Mouse (Mus musculus) cerebral cortex, adult 2 months (tissue): ENCODE data around the gene Layn.

Experiments used
- WGBS: fragments of 180-500 bp; shearing (Covaris S2); methylation state at CpG from one replicate; pipeline ENCODE4 v1.1.7; 2018; 5-methylcytosine and 5-hydroxymethylcytosine counted together

The Layn gene

DNA sequence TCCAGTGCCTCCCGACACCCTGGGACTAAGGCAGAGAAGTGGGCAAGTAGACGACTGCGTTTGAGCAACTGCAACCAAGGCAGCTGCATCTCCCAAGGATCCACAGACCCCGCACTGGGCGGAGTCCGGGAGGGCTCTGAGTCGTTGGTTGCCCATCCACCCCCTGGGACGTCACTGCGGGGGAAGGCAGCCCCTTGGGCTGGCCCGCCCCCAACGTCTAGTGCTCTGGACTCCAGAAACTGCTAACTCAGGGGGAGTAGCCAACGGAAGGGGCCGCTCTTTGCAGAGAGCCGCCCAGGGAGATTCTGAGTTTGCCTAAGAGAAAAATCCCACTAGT is at the start of gene Layn:
Layn (minus strand) TSS at position 116 of the 337 bp plus-strand sequence.
- 1% methylated on average over 14 of the region's 14 CpGs for WGBS

DNA sequence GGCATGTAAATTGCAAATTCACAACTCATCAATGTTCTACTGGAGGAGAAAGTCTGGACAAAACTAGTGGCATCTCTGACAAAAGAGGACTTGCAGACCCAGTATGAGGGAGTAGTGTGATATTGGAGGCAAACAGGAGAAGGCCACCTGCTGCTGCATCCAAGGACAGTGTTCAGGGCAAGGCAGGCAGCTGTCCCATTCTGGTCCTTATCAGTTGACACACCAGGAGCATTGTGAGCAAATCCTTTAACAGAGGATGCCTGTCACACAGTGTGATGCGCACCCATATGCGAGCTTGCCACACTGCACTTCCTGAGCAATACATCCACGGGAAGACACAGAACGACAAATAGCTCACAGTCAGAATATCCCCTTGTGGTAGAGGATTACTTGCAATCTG is 37.9 kb upstream of the Layn start:
- 87% methylated on average over 4 of the region's 4 CpGs for WGBS

DNA sequence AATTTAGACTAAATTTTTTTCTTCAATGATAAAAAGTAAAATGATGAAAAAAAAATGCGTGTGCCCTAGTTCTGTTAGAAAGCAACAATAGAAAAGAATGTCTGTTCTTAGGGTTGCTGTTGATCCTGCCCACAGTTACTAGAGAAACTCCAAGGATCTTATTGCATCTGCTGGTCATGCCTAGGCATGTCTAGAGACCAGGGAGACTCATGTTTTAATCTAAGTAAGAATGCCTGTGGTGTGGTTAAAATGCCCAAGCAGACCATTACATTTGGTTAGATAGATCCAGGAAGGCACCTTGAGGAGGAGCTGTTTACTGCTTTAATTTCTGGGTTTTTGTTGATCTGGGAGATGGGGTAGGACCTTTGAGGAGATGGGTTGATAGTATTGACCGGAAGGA is 28.9 kb upstream of the Layn start:
- WGBS, result 93% methylated on average over 2 of the region's 2 CpGs

DNA sequence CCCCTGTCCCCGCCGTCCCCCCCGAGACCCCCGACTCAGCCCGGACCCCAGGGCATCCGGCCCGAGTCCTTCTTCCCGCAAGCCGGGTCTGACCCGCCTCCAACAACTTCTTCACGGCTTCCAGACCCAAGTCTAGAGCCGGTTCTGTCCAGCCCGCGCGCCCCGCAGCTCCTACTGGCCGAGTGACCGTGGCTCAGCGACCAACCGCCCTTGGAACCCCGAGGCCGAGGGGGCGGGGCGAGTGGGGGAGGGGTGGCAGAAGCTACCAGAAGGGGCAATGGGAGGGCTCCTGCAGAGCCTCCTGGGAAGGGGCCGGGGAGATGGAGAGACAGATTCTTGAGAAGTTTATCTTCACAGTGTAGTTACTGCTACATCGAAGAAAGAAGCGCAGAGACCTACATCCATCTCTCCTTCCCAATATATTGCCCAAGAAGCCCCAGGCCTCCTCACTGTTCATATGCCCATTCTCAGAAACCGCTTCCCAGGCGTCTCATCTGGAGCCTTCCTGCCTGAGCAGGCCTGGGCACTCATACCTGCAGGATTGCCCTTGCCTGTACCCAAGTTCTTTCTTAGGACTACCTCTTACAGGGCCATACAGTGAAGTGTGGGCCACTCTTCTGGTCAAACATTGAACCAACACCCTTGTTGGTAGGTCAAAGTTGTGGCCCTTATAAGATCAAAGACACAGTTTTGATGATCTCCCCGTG is 27.1 kb upstream of the Layn start:
- 16% methylated on average over 30 of the region's 30 CpGs for WGBS

DNA sequence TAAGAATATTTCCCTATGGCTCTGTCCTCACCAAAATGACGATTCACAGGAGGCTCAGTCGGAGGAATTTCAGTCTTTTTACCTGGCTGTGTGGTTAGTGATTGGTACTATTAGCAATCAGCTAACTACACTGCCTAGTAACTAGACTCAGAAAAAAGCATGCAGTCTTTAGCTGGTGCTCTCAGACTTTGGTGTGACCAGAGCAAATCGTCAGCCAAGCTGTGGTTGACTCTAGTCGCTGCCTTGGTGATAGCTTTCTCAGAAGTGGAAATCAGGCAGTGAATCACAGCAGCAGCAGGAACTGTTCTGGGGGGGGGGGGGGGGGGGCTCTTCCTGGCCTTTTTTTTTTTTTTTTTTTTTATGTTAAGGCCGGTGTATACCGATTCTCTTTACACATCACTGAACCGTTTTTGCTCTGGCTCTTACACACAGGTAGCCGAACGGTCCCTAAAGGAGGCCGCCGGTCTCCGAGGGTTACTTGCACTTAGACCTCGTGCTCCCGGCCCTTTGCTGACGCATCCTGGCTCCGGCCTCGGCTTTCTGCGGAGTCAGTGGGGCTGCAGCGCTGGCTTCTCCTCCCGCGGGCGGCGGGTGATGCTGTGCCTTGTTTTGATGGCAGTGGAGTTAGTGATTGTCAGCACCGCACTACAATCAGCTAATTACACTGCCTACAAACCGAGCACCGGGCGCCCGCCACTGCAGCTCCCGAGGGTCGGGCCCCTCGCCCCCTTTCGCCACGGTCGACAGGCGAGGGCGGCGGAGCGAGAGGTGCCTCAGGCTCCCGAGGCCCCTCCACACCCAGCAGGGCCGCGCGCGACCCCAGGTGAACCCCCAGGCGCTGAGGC is 26.3 kb upstream of the Layn start:
- 4% methylated on average over 44 of the region's 44 CpGs for whole genome bisulfite sequencing

DNA sequence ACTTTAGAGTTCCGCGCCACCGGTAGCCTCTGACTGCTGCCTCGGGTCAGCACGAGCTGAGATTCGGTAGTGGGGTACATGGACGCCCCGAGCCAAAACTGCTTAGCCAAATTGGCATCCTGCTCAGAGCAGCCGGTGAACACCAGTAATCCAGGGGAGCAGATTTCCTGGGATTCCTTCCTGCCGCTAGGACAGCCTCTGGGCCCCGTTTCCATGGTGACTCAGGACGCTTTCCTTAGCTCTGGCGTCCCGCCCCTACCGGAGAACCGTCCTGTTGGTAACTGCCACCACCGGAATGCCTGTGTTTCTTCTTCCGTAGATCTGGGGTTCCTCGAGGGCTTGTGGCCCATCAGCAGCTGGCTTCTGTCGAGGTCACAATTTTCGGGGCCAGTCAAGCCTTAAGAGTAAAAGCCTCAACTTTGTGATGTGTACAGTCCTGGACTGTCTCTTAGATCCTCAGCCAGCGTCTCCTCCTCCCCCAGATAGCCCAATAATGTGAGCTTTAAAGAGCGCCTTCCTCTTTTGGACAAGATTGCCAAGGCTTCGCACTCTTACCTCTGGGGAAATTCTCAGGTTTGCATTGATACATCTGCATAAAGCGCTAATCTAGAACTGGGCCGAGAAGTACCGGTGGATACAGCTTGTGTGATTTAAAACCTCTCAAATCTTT is 25.0 kb upstream of the Layn start, which contains the start of gene 4833427G06Rik:
4833427G06Rik (minus strand) TSS at position 323 of the 670 bp plus-strand sequence.
- 27% methylated on average over 27 of the region's 27 CpGs for WGBS

DNA sequence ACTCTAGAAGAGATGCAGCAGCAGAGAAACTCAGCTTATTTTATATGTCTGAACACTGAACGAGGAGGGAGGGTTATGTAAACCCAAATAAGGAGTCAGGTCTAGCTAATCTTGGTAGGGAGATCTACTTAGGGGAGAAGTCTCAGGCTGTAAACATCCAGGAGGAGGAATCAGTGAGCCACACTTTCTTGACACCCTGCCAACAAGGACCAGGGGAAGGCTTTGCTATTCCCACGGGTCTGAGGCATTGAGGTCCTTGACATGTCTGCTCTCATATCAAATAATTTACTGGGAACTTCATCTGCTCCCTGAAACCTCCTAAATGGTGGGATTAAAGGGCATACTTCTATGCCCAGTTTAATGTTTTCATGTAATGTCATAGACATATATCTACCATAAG is 19.4 kb upstream of the Layn start:
- WGBS, result 51% methylated on average over 2 of the region's 2 CpGs

DNA sequence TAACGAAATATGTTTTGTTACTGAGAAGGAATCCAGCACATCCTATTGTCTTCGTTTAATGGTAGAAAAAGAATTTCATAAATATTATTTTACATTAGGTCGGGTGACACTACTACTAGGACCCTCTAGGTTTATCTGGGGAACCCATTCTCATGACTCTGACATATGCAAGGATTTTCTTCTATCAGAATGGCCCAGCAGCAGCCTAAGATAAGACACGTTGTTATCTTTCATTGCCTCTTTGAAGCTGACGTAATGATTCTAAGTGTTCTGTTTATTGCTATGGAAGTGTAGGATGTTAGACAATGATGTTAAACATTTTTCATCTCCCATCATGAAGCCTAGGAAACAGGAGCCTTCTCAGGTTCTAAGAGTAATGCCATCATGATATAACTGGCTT is 16.8 kb upstream of the Layn start:
- 87% methylated on average over 5 of the region's 5 CpGs for WGBS

DNA sequence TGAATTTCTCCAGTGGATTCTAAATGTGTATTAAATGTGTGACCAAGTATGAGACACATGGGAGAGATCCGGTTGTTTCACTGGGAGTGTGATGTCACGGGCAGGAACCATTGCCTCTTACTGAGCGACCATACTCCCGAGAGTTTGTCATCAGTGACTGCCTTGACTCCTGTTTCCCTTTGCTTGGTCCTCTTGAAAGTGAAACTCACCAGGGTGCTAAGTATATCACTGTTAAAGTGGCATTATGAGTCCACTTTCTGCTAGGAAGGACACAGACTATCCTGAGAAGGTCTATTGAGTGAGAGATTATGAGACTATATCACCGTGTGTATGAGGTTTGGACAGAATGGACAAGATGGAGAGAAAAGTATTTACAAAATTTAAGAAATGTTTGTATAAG is 4.7 kb upstream of the Layn start:
- WGBS, result 84% methylated on average over 5 of the region's 5 CpGs

DNA sequence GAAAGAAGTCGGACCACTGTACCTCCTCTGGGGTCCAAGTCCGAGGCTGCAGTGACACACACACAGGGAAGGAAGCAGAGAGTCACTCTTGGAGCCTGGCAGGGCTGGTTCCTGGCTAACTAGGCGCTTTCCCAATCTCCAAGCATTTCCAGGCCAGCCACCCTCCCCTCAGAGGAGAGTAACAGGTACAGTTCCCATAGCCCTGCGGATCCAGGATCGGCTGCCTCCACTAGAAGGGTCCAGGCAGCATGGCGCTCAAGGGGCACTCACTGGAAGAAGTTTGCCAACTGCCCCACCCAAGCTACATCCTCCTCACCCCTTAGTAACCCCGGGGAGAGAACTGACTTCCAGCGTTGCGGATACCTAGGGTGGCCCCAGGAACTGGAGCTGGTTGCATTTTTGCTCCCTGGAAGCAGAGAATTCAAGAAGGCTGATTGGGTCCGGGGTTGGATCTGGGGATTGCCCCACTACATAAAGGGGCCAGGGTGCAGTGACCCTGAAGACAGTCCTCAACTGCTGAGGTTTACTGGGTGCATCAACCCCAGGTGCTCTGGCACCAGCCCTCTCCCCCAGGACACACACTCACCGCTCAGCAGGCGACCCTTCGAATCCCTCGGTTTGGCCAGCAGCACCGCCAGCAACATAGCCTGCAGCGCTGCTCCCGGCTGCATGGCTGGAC is 455 bp downstream of the Layn start:
- 2% methylated on average over 17 of the region's 17 CpGs for WGBS

DNA sequence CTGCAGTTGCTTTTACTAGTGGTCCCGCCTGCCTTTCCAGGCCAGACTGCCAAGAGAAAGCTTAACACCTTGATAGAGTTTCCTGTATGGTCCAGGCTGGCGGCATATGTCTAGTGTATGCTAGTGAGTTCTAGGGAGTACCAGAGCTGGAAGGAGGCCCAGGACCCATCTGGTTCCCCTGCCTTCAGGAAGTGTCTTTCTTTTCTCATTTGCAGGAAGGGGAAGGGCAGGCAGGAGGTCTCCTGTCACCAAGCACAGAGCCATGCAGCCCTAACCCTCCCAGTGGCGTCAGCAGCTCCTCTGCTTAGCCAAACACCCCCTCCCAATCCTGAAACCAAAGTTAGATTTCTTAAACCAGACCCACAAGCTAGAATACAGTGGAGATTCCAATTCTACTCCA is 1.1 kb downstream of the Layn start:
- WGBS, result 26% methylated on average over 3 of the region's 3 CpGs

DNA sequence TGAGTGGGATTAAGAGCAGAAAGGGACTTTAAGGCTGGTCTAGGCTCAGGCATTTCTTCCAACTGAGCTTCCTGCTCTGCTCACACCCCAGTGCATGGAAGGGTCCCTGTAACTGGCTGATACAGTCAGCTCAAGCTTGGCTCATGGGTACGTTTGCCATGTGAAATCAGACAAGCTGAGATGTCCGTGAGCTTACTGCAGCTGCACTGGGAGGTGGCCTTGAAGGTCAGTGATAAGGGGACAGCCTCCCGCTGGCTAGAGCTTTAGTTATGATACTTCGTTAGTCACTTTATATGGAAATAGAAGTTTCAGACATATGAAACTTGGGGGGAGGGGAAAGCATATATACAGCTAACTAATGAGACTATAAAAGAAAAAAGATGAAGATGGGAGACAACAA is 6.1 kb downstream of the Layn start:
- WGBS, result 92% methylated on average over 4 of the region's 4 CpGs

DNA sequence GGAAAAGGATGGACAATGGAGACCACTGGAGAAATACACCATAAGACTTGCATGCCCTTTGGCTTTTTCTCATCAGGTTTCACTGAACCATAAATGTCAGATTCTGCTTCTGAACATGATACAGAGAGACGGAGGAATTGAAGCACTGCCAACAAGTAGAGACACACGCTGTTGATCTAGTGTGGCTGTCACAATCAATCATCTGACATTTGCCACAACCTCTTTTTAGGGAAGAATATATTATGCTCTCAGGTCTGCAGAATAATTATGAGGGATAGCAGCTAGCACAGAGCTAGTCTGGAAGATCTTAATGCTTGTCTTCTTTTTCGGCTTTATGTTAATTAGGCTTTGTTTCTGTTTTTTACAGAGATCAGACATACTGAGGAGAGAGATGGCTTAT is 8.7 kb downstream of the Layn start:
- 56% methylated on average over 3 of the region's 3 CpGs for WGBS

DNA sequence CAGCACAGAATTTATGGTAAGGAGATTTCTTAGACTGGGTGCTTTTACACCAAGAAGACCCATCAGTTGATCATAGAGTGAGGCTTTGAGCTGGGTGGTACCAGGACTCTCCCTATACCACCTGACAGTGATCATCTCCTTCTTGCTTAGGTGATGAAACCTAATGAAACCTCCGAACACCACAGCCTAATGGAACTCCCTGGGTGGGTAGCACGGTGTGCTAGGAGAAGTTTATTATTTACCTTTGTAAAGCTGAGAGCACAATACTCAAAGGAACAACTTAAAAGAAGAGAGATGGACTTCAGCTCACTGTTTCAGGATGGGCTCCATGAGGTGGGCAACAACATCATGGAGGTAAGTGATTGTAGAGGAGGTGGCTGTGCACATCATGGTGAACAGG is 16.3 kb downstream of the Layn start, which contains the start of gene Btg4:
Btg4 (plus strand) TSS at position 301 of the 400 bp plus-strand sequence.
- 86% methylated on average over 2 of the region's 2 CpGs for WGBS

DNA sequence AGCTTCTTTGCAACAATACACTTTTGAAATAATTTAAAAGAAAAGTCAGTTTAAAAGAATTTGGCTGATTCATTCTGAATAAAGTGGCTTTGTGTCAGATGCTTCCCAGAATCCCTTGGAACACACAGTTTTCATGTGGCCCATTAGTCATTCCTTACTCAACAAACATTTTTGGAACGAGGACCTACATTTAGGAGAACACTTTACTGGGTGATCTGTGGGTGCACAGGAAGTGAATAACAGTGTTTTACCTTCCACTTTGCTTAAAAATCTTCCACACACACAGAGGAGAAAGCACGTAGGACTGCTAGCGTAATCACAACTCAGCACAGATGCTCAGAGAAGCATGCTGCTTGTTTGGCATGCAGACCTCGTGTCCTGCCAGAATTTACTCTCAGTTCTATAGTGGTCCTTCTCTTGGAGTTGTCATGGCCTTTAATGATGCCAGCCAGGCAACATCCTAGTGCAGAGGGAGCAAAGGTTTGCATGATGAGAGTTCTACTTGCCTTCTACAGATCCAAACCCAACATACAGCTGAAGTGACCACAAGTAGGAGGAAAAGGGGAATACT is 17.9 kb downstream of the Layn start:
- 41% methylated on average over 4 of the region's 4 CpGs for WGBS

DNA sequence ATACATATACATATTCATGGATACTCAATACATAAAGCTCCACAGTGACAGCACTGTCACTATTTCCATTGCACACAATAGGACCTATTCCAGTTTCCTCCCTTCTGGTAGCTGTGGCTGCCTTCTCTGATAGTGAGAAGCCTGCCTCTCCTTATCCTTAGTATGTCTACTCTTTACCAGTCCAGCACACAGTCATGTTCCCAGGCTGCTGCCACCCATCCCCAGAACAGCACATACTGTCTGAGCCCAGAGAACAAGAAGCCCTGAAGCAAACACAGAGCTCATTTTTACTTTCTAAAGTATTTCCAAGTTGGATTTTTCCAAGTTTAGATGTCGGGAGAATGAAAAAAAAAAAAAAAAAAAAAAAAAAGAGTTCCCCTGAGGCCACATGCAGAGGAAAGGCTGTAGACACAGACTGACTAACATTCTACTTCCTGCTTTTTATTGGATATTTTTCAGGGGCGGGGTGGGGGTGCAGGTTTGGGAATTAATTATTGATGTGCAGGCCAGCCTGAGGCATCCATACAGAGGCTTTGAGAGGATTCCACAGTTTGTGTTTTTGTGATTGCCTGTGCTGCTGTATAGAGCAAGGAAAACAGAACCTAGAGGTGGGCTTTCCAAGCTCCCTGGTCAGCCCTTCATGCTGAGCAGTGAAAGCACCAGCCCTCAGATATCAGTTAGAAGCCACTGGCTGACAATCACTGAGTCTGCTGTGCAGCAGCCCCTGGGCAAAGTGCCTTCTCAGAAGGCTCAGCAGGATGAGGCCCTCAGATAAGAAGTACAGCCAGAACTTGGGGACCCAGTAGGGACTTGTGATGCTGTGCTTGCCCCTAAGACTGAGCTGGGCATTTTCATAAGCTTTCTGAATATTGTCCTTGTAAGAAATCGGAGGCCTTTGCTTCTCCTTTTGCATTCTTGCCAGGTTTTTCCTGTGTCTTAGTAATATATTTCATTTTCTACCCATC is 20.3 kb downstream of the Layn start:
- 50% methylated on average over 3 of the region's 3 CpGs for WGBS

DNA sequence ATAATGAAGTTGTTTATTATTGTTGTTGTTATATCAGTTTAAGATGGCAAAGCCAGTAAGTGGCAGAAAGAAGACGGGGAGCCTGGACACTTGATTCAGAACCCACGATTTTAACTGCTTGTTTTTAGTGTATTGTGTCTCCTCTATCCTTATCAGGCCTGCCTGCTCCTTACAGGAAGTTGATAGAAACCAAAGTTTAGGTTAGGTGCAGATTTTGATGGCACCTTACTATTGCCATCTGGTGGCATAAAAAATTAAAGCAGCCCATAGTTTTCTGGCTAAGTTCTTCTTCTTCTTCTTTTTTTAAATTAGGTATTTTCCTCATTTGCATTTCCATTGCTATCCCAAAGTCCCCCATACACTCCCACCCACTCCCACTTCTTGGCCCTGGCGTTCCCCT is 24.7 kb downstream of the Layn start:
- 63% methylated on average over 3 of the region's 3 CpGs for WGBS

DNA sequence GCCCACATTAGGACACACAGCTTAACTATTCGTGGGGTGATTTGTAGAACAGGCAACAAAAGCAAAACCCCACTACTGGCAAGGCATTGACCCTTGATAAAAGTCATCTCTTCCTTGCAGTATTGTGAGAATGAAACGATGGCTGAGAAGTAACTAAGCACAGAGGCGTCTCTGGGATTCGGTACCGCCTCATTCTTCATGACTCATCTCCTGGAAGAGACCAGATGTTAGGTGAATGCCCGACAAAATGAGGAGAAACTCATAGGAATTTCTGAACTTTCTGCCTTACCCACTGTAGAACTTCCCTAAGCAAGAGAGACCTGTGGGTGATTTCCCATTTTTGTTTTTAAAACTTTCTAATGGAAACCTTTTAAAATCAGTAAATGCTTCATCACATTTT is 34.8 kb downstream of the Layn start:
- 46% methylated on average over 6 of the region's 6 CpGs for WGBS

DNA sequence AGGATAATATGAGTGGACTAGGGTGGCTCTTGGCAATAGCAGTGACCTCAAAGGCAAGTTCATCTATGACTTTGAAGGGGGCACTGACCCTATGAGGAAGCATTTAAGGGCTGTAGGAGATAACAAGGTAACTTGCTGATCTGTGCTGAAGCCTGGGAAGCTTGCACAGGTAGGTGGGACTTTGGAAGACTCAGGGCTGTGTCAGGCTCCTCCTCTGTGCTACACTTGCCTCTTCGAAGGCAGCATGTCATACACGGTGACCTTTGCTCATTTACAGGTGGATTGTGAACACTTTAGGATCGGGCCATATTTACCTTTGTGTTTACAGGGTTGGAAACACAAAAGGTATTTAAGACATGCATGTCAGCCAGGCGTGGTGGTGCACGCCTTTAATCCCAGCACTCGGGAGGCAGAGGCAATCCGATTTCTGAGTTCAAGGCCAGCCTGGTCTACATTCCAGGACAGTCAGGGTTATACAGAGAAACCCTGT is 35.4 kb downstream of the Layn start:
- WGBS, result 92% methylated on average over 7 of the region's 7 CpGs

DNA sequence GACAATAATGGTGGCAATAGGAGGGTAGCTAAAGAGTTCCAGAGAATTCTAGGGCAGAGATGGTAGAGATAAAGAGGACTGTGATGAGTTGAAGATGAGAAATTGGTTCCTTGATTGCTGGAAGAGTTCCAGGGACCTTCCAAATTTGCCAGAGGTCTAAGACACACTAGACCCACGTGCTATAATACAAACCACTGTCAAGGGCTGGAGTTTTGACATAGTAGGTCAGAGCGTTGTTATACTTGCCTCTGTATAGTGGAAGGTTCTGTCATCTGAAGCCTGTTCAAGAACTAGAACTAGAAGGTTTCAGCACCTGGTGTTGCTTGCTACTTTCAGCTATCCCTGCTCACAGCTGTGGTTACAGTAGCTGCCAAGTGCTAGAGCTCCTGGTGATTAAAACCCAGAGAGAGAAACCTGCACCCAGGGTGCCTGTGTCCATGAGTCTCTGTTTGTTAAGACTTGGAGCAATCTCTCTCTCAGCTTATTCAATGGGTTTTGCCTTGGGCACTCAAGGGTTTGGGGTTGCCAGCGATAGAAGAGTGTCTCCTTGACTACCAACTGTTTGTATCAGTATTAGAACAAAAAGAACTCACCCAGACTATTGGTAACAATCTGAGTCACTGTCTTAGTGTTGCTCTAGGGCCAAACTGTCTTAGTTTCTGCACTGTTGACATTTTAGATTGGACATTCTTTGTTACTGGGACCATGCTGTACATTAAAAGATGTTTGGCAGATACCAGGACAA is 43.9 kb downstream of the Layn start:
- 76% methylated on average over 3 of the region's 3 CpGs for WGBS
